Mouse (Mus musculus): ENCODE data around the gene Smim1. TPM values are rescaled to one million over a fixed set of nuclear protein-coding genes. Genes with fewer than 3 reads are reported as not detected.

Gene Smim1
- total and polyA plus RNA-seq, 3 experiments = 118 to 219 (median 188) TPM

DNA sequence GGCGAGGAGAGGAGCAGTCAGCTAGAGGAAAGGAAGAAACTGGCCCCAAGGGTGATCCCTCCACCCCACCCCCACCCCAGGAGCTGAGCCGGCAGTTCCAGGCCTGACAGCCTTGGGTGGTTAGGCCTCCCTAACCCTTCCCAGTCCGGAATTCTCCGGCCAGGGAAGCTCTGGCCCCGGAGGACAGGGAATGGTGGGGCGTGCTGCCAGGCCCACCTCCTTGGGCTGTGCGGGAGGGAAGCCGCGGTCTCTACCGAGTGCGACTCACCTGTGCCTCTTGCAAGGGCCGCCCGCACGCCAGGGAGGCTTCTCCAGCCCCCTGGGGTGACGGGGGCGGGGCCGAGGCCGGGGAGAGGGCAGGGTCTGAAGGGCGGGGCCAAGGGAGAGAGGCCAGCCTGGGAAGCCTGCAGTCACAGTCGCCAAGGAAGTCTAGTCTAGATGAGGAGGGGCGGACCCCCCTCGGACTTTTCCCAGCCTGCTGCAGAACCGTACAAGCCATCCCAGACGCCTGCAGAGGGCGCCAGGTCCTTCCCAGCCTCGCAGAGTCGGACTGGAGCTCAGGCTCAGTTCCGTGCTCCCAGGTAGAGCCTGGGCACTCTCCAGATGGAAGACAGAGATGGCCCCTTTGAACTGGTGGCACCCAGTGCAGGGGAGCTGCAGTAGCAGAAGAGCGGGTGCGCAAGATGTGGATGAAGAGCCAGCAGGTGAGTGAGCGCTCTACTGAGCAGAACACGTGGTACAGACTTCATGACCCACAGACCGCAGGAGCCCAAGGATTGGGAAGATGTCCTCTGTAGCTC, at the start of gene Smim1 (continued):
- TF ChIP-seq ZKSCAN1 (IDR thresholded peaks at IDR 0.05; ENCODE audit: low read depth, low read length) = no peak
- TF ChIP-seq ETS1 (IDR thresholded peaks at IDR 0.05; ENCODE audit: low read depth, low read length) = 0 out of 2 replicates have a peak, but pooled peaks have one; percentile 12
- TF ChIP-seq CHD2 (IDR thresholded peaks at IDR 0.05; ENCODE audit: low read length) = peak; percentile 36; the same call in 1 of the 2 replicates
- TF ChIP-seq POLR2AphosphoS5 (IDR thresholded peaks at IDR 0.05; ENCODE audit: borderline replicate concordance, low read depth, low read length) = no peak
- TF ChIP-seq SMC3 (IDR thresholded peaks at IDR 0.05; ENCODE audit: low read depth, low read length) = no peak; the same call in 1 of the 2 replicates

GRCm38 (mm10) chr4:154071941-154072340, 45.9 kb upstream of the Smim1 start:
- DNase-seq (ENCODE audit: low read depth, low spot score) = no peak
- Histone ChIP-seq H3K9ac (ENCODE audit: control insufficient read depth, low read depth, low read length, poor library complexity, severe bottlenecking) (no peak overlapping the region), H3K4me1 (ENCODE audit: control insufficient read depth in 1 of 2, insufficient read depth in 2 of 2, low read length in 2 of 2) (no peaks in the 10 kb centered on the region), H3K9me3 (replicated peaks; ENCODE audit: insufficient read depth, low read length) (no peaks in the 10 kb centered on the region), H3K79me2 (ENCODE audit: control insufficient read depth, insufficient read depth, low read length, poor library complexity) (no peaks in the 10 kb centered on the region), H3K4me3 (ENCODE audit: control insufficient read depth in 1 of 2, insufficient read depth in 1 of 2, low read depth in 2 of 2, low read length in 2 of 2) (no peak overlapping the region), H3K27ac (ENCODE audit: control insufficient read depth, low read depth, low read length) (no peak overlapping the region), H3K36me3 (ENCODE audit: control insufficient read depth in 1 of 2, insufficient read depth in 2 of 2, low read length in 2 of 2) (no peaks in the 10 kb centered on the region), H3K27me3 (ENCODE audit: control insufficient read depth in 1 of 2, insufficient read depth in 2 of 2, low read length in 2 of 2) (no peaks in the 10 kb centered on the region)
- TF ChIP-seq MAFK (IDR thresholded peaks at IDR 0.05; ENCODE audit: borderline replicate concordance, low read depth, low read length) (no peak), HCFC1 (IDR thresholded peaks at IDR 0.05; ENCODE audit: low read depth, low read length) (no peak), UBTF (IDR thresholded peaks at IDR 0.05; ENCODE audit: borderline replicate concordance, insufficient read depth, low read depth, low read length) (no peak), JUND (IDR thresholded peaks at IDR 0.05; ENCODE audit: low read depth, low read length) (no peak), GABPA (IDR thresholded peaks at IDR 0.05; ENCODE audit: low read depth, low read length) (no peak), MAZ (IDR thresholded peaks at IDR 0.05; ENCODE audit: low read depth, low read length) (no peak), EP300 (IDR thresholded peaks at IDR 0.05; ENCODE audit: low read depth in 1 of 2, low read length in 2 of 2) (no peak), NRF1 (IDR thresholded peaks at IDR 0.05; ENCODE audit: insufficient read depth, low read depth, low read length, poor library complexity, severe bottlenecking) (no peak), KAT2A (conservative IDR thresholded peaks at IDR 0.05; ENCODE audit: low read depth, low read length) (no peak)

DNA sequence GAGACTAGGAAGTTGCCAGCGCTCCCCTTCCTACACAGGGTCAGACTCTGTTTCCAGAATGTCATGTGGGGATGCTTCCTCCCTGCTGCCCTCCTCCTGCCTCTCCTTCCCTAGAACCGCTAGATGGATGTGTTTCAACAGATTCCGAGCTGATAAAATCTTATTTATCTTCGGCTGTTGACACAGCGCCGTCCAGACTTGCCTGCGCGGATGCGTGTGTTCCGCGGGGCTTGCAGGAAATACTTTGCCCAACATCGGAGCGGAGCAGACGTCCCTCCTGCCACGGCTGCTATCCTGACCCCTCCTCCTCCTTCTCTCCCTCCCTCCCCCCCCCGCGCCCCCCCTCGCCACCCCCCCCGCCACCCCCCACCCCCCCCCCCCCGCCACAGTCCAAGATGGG, 45.5 kb upstream of the Smim1 start:
- Histone ChIP-seq H3K27ac (ENCODE audit: control insufficient read depth, low read depth, low read length) (no peak overlapping the region), H3K27me3 (ENCODE audit: control insufficient read depth in 1 of 2, insufficient read depth in 2 of 2, low read length in 2 of 2) (no peaks in the 10 kb centered on the region), H3K79me2 (ENCODE audit: control insufficient read depth, insufficient read depth, low read length, poor library complexity) (no peaks in the 10 kb centered on the region), H3K9me3 (replicated peaks; ENCODE audit: insufficient read depth, low read length) (no peaks in the 10 kb centered on the region), H3K4me1 (ENCODE audit: control insufficient read depth in 1 of 2, insufficient read depth in 2 of 2, low read length in 2 of 2) (no peaks in the 10 kb centered on the region), H3K4me3 (ENCODE audit: control insufficient read depth in 1 of 2, insufficient read depth in 1 of 2, low read depth in 2 of 2, low read length in 2 of 2) (no peak overlapping the region), H3K36me3 (ENCODE audit: control insufficient read depth in 1 of 2, insufficient read depth in 2 of 2, low read length in 2 of 2) (no peaks in the 10 kb centered on the region), H3K9ac (ENCODE audit: control insufficient read depth, low read depth, low read length, poor library complexity, severe bottlenecking) (no peak overlapping the region)
- DNase-seq (ENCODE audit: low read depth, low spot score) = no peak
- TF ChIP-seq TBP (IDR thresholded peaks at IDR 0.05; ENCODE audit: low read depth, low read length) (no peak), ETS1 (IDR thresholded peaks at IDR 0.05; ENCODE audit: low read depth, low read length) (no peak), UBTF (IDR thresholded peaks at IDR 0.05; ENCODE audit: borderline replicate concordance, insufficient read depth, low read depth, low read length) (no peak), POLR2A (IDR thresholded peaks at IDR 0.05; ENCODE audit: control insufficient read depth in 1 of 2, insufficient read depth in 1 of 2, low read depth in 1 of 2, low read length in 2 of 2, poor library complexity in 1 of 2) (no peak), ZKSCAN1 (IDR thresholded peaks at IDR 0.05; ENCODE audit: low read depth, low read length) (no peak), USF1 (IDR thresholded peaks at IDR 0.05; ENCODE audit: low read depth, low read length) (no peak), CTCF (IDR thresholded peaks at IDR 0.05 in 2 of 3, conservative IDR thresholded peaks at IDR 0.05 in 1 of 3; ENCODE audit: control insufficient read depth in 1 of 3, insufficient read depth in 1 of 3, low read depth in 2 of 3, low read length in 3 of 3, poor library complexity in 1 of 3, severe bottlenecking in 1 of 3) (no peak), MAX (IDR thresholded peaks at IDR 0.05; ENCODE audit: low read length) (no peak), USF2 (IDR thresholded peaks at IDR 0.05; ENCODE audit: borderline replicate concordance in 1 of 2, insufficient read depth in 1 of 2, low read depth in 1 of 2, low read length in 2 of 2) (no peak), TAL1 (IDR thresholded peaks at IDR 0.05; ENCODE audit: low read length) (no peak), SIN3A (IDR thresholded peaks at IDR 0.05; ENCODE audit: low read length) (no peak), NELFE (IDR thresholded peaks at IDR 0.05; ENCODE audit: low read depth, low read length) (no peak), CHD1 (IDR thresholded peaks at IDR 0.05; ENCODE audit: low read depth, low read length) (no peak)
